Mouse (Mus musculus) MEL (cell line): ENCODE results near the gene Psmc5. TPM values are rescaled to one million over a fixed set of nuclear protein-coding genes. Genes with fewer than 3 reads are reported as not detected.
A peak's percentile ranks its signal among the peaks of the same experiment; 100 is the strongest.

Source experiments
- DNase-seq: peaks from one replicate; pipeline ENCODE4 v3.0.0; 2011; ENCODE audit warnings: low read depth, low spot score
- H3K27ac ChIP-seq: 2 replicates; pipeline ENCODE4 v1.5.1; 2012; ENCODE audit warnings: low read depth, mild to moderate bottlenecking, control low read depth, low read length, moderate library complexity; ENCODE audit not compliant: control insufficient read depth
- H3K27me3 ChIP-seq, 2 experiments: fragments of 150-350 bp in 1 of 2; sonication (generic) in 1 of 2; 2 replicates each; pipeline ENCODE4 v1.6.1; 2012; ENCODE audit warnings: low read length in 2 of 2, mild to moderate bottlenecking in 2 of 2, improper control_type of control experiment in 1 of 2, moderate library complexity in 1 of 2; ENCODE audit not compliant: insufficient read depth in 2 of 2, control insufficient read depth in 1 of 2
- H3K36me3 ChIP-seq, 2 experiments: 2 replicates each; pipeline ENCODE4 v1.6.1; 2012 to 2014; ENCODE audit warnings: low read length in 2 of 2, improper control_type of control experiment in 1 of 2, inconsistent platforms in 1 of 2, mild to moderate bottlenecking in 1 of 2; ENCODE audit not compliant: insufficient read depth in 2 of 2, control insufficient read depth in 1 of 2
- H3K4me1 ChIP-seq, 2 experiments: fragments of 150-350 bp in 1 of 2; sonication (generic) in 1 of 2; 2 replicates each; pipeline ENCODE4 v1.6.1; 2012; ENCODE audit warnings: low read length in 2 of 2, improper control_type of control experiment in 1 of 2, mild to moderate bottlenecking in 1 of 2; ENCODE audit not compliant: insufficient read depth in 2 of 2, control insufficient read depth in 1 of 2
- H3K4me3 ChIP-seq, 2 experiments: fragments of 150-350 bp in 1 of 2; sonication (generic) in 1 of 2; 2 replicates each; pipeline ENCODE4 v1.5.1; 2012; ENCODE audit warnings: low read depth in 2 of 2, low read length in 2 of 2, mild to moderate bottlenecking in 2 of 2, moderate library complexity in 2 of 2, control low read depth in 1 of 2, improper control_type of control experiment in 1 of 2; ENCODE audit not compliant: control insufficient read depth in 1 of 2, insufficient read depth in 1 of 2
- H3K79me2 ChIP-seq: 2 replicates; pipeline ENCODE4 v1.6.1; 2012; ENCODE audit warnings: mild to moderate bottlenecking, low read length, moderate library complexity; ENCODE audit not compliant: control insufficient read depth, poor library complexity, insufficient read depth
- H3K9ac ChIP-seq: 2 replicates; pipeline ENCODE4 v1.6.1; 2012; ENCODE audit warnings: low read depth, mild to moderate bottlenecking, control low read depth, low read length, moderate library complexity; ENCODE audit not compliant: control insufficient read depth, poor library complexity, severe bottlenecking
- H3K9me3 ChIP-seq: fragments of 150-350 bp; sonication (generic); replicated peaks from 2 replicates; pipeline ENCODE4 v1.6.1; 2012; ENCODE audit warnings: mild to moderate bottlenecking, low read length, improper control_type of control experiment, moderate library complexity; ENCODE audit not compliant: insufficient read depth
- BHLHE40 ChIP-seq: IDR thresholded peaks from 2 replicates; pipeline ENCODE4 v1.6.1; 2012; ENCODE audit warnings: low read depth, mild to moderate bottlenecking, inconsistent platforms, low read length, improper control_type of control experiment, borderline replicate concordance
- CHD1 ChIP-seq: IDR thresholded peaks from 2 replicates; pipeline ENCODE4 v1.6.1; 2012; ENCODE audit warnings: low read depth, mild to moderate bottlenecking, inconsistent platforms, low read length, improper control_type of control experiment
- CHD2 ChIP-seq: IDR thresholded peaks from 2 replicates; pipeline ENCODE4 v1.6.1; 2011; ENCODE audit warnings: low read length, improper control_type of control experiment
- ELF1 ChIP-seq: IDR thresholded peaks from 2 replicates; pipeline ENCODE4 v1.6.1; 2014; ENCODE audit warnings: low read depth, mild to moderate bottlenecking, inconsistent platforms, low read length, improper control_type of control experiment, moderate library complexity
- ETS1 ChIP-seq: IDR thresholded peaks from 2 replicates; pipeline ENCODE4 v1.6.1; 2012; ENCODE audit warnings: low read depth, mild to moderate bottlenecking, inconsistent platforms, low read length, improper control_type of control experiment, moderate library complexity
- GABPA ChIP-seq: IDR thresholded peaks from 2 replicates; pipeline ENCODE4 v1.6.1; 2012; ENCODE audit warnings: low read depth, mild to moderate bottlenecking, inconsistent platforms, low read length, improper control_type of control experiment, moderate library complexity
- GATA1 ChIP-seq: IDR thresholded peaks from 2 replicates; pipeline ENCODE4 v1.6.1; 2011; ENCODE audit warnings: low read depth, low read length, improper control_type of control experiment
- HCFC1 ChIP-seq: IDR thresholded peaks from 2 replicates; pipeline ENCODE4 v1.6.1; 2012; ENCODE audit warnings: low read depth, mild to moderate bottlenecking, inconsistent platforms, low read length, improper control_type of control experiment, moderate library complexity
- JUND ChIP-seq: IDR thresholded peaks from 2 replicates; pipeline ENCODE4 v1.6.1; 2011; ENCODE audit warnings: low read depth, mild to moderate bottlenecking, improper control_type of control experiment, low read length
- MAFK ChIP-seq: IDR thresholded peaks from 2 replicates; pipeline ENCODE4 v1.6.1; 2011; ENCODE audit warnings: low read depth, mild to moderate bottlenecking, low read length, improper control_type of control experiment, borderline replicate concordance
- MAX ChIP-seq: IDR thresholded peaks from 2 replicates; pipeline ENCODE4 v1.6.1; 2011; ENCODE audit warnings: low read length, improper control_type of control experiment
- MXI1 ChIP-seq: IDR thresholded peaks from 2 replicates; pipeline ENCODE4 v1.6.1; 2011; ENCODE audit warnings: mild to moderate bottlenecking, low read depth, low read length, improper control_type of control experiment
- MYB ChIP-seq: IDR thresholded peaks from 2 replicates; pipeline ENCODE4 v1.6.1; 2011; ENCODE audit warnings: mild to moderate bottlenecking, low read depth, low read length, improper control_type of control experiment
- MYC ChIP-seq: IDR thresholded peaks from 2 replicates; pipeline ENCODE4 v1.6.1; 2011; ENCODE audit warnings: low read depth, mild to moderate bottlenecking, low read length, improper control_type of control experiment, moderate library complexity
- NELFE ChIP-seq: IDR thresholded peaks from 2 replicates; pipeline ENCODE4 v1.6.1; 2011; ENCODE audit warnings: low read depth, low read length, improper control_type of control experiment
- POLR2A ChIP-seq, 2 experiments: IDR thresholded peaks; 2 replicates each; pipeline ENCODE4 v1.6.1; 2011 to 2012; ENCODE audit warnings: low read length in 2 of 2, mild to moderate bottlenecking in 2 of 2, control low read depth in 1 of 2, improper control_type of control experiment in 1 of 2, low read depth in 1 of 2, moderate library complexity in 1 of 2; ENCODE audit not compliant: control insufficient read depth in 1 of 2, insufficient read depth in 1 of 2, poor library complexity in 1 of 2
- POLR2AphosphoS2 ChIP-seq: IDR thresholded peaks from 2 replicates; pipeline ENCODE4 v1.6.1; 2011; ENCODE audit warnings: low read length, improper control_type of control experiment
- SMC3 ChIP-seq: IDR thresholded peaks from 2 replicates; pipeline ENCODE4 v1.6.1; 2011; ENCODE audit warnings: low read depth, low read length, improper control_type of control experiment
- TAL1 ChIP-seq: IDR thresholded peaks from 2 replicates; pipeline ENCODE4 v1.6.1; 2012; ENCODE audit warnings: mild to moderate bottlenecking, inconsistent platforms, low read length, moderate library complexity, mixed read lengths
- TBP ChIP-seq: IDR thresholded peaks from 2 replicates; pipeline ENCODE4 v1.8.0; 2011; ENCODE audit warnings: low read depth, low read length, improper control_type of control experiment
- TCF12 ChIP-seq: IDR thresholded peaks from 2 replicates; pipeline ENCODE4 v1.6.1; 2014; ENCODE audit warnings: low read depth, mild to moderate bottlenecking, inconsistent platforms, low read length, improper control_type of control experiment, moderate library complexity
- UBTF ChIP-seq: IDR thresholded peaks from 2 replicates; pipeline ENCODE4 v1.6.1; 2012; ENCODE audit warnings: low read depth, mild to moderate bottlenecking, inconsistent platforms, low read length, improper control_type of control experiment, moderate library complexity, borderline replicate concordance; ENCODE audit not compliant: insufficient read depth
- USF2 ChIP-seq, 2 experiments: IDR thresholded peaks; 2 replicates each; pipeline ENCODE4 v1.6.1; 2011 to 2012; ENCODE audit warnings: improper control_type of control experiment in 2 of 2, low read length in 2 of 2, borderline replicate concordance in 1 of 2, inconsistent platforms in 1 of 2, low read depth in 1 of 2, mild to moderate bottlenecking in 1 of 2; ENCODE audit not compliant: insufficient read depth in 1 of 2
- ZKSCAN1 ChIP-seq: IDR thresholded peaks from 2 replicates; pipeline ENCODE4 v1.6.1; 2012; ENCODE audit warnings: low read depth, mild to moderate bottlenecking, inconsistent platforms, low read length, improper control_type of control experiment, moderate library complexity
- ZMIZ1 ChIP-seq: IDR thresholded peaks from 2 replicates; pipeline ENCODE4 v1.6.1; 2012; ENCODE audit warnings: low read depth, mild to moderate bottlenecking, inconsistent platforms, low read length, improper control_type of control experiment, moderate library complexity
- ZNF384 ChIP-seq: IDR thresholded peaks from 2 replicates; pipeline ENCODE4 v1.6.1; 2012; ENCODE audit warnings: low read depth, mild to moderate bottlenecking, inconsistent platforms, low read length, improper control_type of control experiment
- polyA plus RNA-seq, 2 experiments: library from polyadenylated mRNA; stranded (reverse) in 1 of 2; unstranded in 1 of 2; fragments of >175 nt in 1 of 2; fragments of >200 nt in 1 of 2; gene quantifications; 2 replicates each; pipeline versions ENCODE4 v1.2.1 to v1.2.4; 2012; ENCODE audit warnings: low replicate concordance in 2 of 2, low read depth in 1 of 2; ENCODE audit not compliant: insufficient read length in 2 of 2, insufficient read depth in 1 of 2, missing spikeins in 1 of 2
- total RNA-seq: library from RNA; depleted of rRNA; stranded (reverse); fragments of 300-350 nt; gene quantifications from 2 replicates; pipeline ENCODE4 v1.2.3, GENCODE M21; 2012

Psmc5 gene
- total and polyA plus RNA-seq, 3 experiments: 112 to 426 (median 290) TPM

- peak; percentile 70 for DNase-seq
- peak; percentile 77; the same call in 1 of the 2 replicates for TF ChIP-seq CHD1
- peak; percentile 54 for TF ChIP-seq MAX
- TF ChIP-seq ZNF384: peak; percentile 80
- TF ChIP-seq JUND: no peak
- TF ChIP-seq ETS1: 0 out of 2 replicates have a peak, but pooled peaks have one; percentile 11
- 0 out of 2 replicates have a peak, but pooled peaks have one; percentile 7 for TF ChIP-seq MYC
- no peak for TF ChIP-seq USF2 (IDR thresholded peaks at IDR 0.05; ENCODE audit: borderline replicate concordance in 1 of 2, insufficient read depth in 1 of 2, low read depth in 1 of 2, low read length in 2 of 2)
- peak; percentile 53 for TF ChIP-seq GATA1
- peak; percentile 11 for TF ChIP-seq NELFE
- no peak for TF ChIP-seq CHD2
- TF ChIP-seq TAL1: no peak
- TF ChIP-seq POLR2AphosphoS2: no peak
- TF ChIP-seq UBTF: 0 out of 2 replicates have a peak, but pooled peaks have one; percentile 12
- TF ChIP-seq TBP: peak; percentile 49; the same call in 1 of the 2 replicates
- no peak for TF ChIP-seq GABPA
- TF ChIP-seq POLR2A (IDR thresholded peaks at IDR 0.05; ENCODE audit: control insufficient read depth in 1 of 2, insufficient read depth in 1 of 2, low read depth in 1 of 2, low read length in 2 of 2, poor library complexity in 1 of 2): peak in 1 of 2 experiments; percentile 63; a peak in 1 of 4 replicates
- H3K9me3 ChIP-seq: no peaks in the 10 kb centered on the region
- peaks cover 43% of the 10 kb centered on the region for H3K79me2 ChIP-seq
- no peaks in the 10 kb centered on the region for H3K27me3 ChIP-seq
- H3K4me3 ChIP-seq: peak overlapping the region; percentile 89 to 93
- H3K4me1 ChIP-seq: peaks cover 0 to 39% of the 10 kb centered on the region in 2 experiments; a peak in 3 of 4 replicates
- peaks cover 0 to 22% of the 10 kb centered on the region in 2 experiments; a peak in 3 of 4 replicates for H3K36me3 ChIP-seq
- H3K27ac ChIP-seq: peak overlapping the region; percentile 78
- H3K9ac ChIP-seq: peak overlapping the region; percentile 98
Measured at GRCm38 (mm10) chr11:106271794-106272643, 16.1 kb downstream of the Psmc5 start.

- H3K9me3 ChIP-seq: no peaks in the 10 kb centered on the region
- peak within 1 kb of the TSS; percentile 98 for H3K9ac ChIP-seq
- H3K4me1 ChIP-seq: peaks cover 0 to 41% of the 10 kb centered on the region in 2 experiments; a peak in 3 of 4 replicates
- TF ChIP-seq POLR2A (IDR thresholded peaks at IDR 0.05; ENCODE audit: control insufficient read depth in 1 of 2, insufficient read depth in 1 of 2, low read depth in 1 of 2, low read length in 2 of 2, poor library complexity in 1 of 2) (peak; percentile 34 to 85), TCF12 (peak; percentile 68; the same call in 1 of the 2 replicates), ZMIZ1 (peak; percentile 23; the same call in 1 of the 2 replicates), HCFC1 (peak; percentile 90), BHLHE40 (peak; percentile 53; the same call in 1 of the 2 replicates), TAL1 (no peak), ZKSCAN1 (no peak), MYB (peak; percentile 68; the same call in 1 of the 2 replicates), ELF1 (peak; percentile 94), MAX (peak; percentile 93), SMC3 (no peak), TBP (peak; percentile 84), MAFK (no peak), MYC (no peak), CHD2 (peak; percentile 95), ZNF384 (no peak), GATA1 (0 out of 2 replicates have a peak, but pooled peaks have one; percentile 16), MXI1 (peak; percentile 80), UBTF (peak; percentile 81; the same call in 1 of the 2 replicates)
Measured at GRCm38 (mm10) chr11:106272644-106273310, 16.8 kb downstream of the Psmc5 start, which contains the start of gene Smarcd2. Gene Smarcd2 (minus strand): TSS chr11:106272972.

More at GRCm38 (mm10) chr11:106272644-106273310, 16.8 kb downstream of the Psmc5 start, which contains the start of gene Smarcd2:
- peaks cover 43% of the 10 kb centered on the region for H3K79me2 ChIP-seq
- peak within 1 kb of the TSS; percentile 89 to 93 for H3K4me3 ChIP-seq
- no peaks in the 10 kb centered on the region for H3K27me3 ChIP-seq
- DNase-seq: peak; percentile 100
- peaks cover 0 to 19% of the 10 kb centered on the region in 2 experiments; a peak in 2 of 4 replicates for H3K36me3 ChIP-seq
- peak within 1 kb of the TSS; percentile 78 for H3K27ac ChIP-seq
